Mouse (Mus musculus): ENCODE measurements around the gene Polr1b.

GRCm38 (mm10) chr2:129152751-129153150 lies 52.0 kb downstream of the Polr1b start:
- TF ChIP-seq POLR2A (IDR thresholded peaks at IDR 0.05; ENCODE audit: borderline replicate concordance, extremely low read depth, low read depth, low read length) = no peak
- TF ChIP-seq CTCF (IDR thresholded peaks at IDR 0.05; ENCODE audit: insufficient read depth, low read length) = no peak

Measured in lung, adult 2 months (tissue).